Mouse (Mus musculus): ENCODE data around the gene Rab30. TPM values are rescaled to one million over a fixed set of nuclear protein-coding genes. Genes with fewer than 3 reads are reported as not detected.

Gene Rab30
- total and polyA plus RNA-seq, 3 experiments, result 39.1 to 105 (median 66.2) TPM

DNA sequence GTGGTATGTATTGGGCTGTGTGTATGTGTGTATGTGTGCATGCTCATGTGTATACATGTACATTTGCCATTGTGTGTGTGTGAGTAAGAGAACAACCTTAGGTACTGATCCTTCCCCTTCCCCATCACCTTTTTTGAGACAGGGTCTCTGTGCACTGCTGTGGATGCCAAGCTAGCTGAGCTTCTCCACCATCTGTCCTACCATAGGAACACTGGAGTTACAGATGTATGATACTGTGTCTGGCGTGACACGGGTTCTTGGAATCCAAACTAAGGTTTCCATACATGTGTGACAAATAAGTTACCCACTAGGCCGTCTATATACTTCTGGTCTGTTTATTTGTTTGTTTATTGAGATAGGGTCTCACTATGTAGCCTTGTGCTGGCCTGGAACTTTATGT, 32.2 kb downstream of the Rab30 start:
- no peaks in the 10 kb centered on the region for H3K27me3 ChIP-seq (replicated peaks)
- DNase-seq (ENCODE audit: extremely low read depth), result no peak
- H3K4me1 ChIP-seq (ENCODE audit: control insufficient read depth in 1 of 2, insufficient read depth in 2 of 2), result no peaks in the 10 kb centered on the region
- in situ Hi-C loops (cut with MboI; ENCODE audit: low pct_ligation_motif_present, low pct_unique_long_range_greater_than_20kb, low sequenced_read_pairs), result no loop called here
- H3K27ac ChIP-seq (ENCODE audit: insufficient read depth, low read depth), result no peak overlapping the region
- H3K36me3 ChIP-seq (replicated peaks in 1 of 2; ENCODE audit: control insufficient read depth in 1 of 2, insufficient read depth in 1 of 2, low read length in 1 of 2), result no peaks in the 10 kb centered on the region
- no peaks in the 10 kb centered on the region for H3K79me2 ChIP-seq (replicated peaks; ENCODE audit: control insufficient read depth, extremely low read depth, insufficient read depth, poor library complexity, severe bottlenecking)
- no peak overlapping the region for H3K9ac ChIP-seq (ENCODE audit: insufficient read depth, low read depth)
- TF ChIP-seq KAT2A (IDR thresholded peaks at IDR 0.05; ENCODE audit: insufficient replicate concordance, low read length) (no peak), ZMIZ1 (IDR thresholded peaks at IDR 0.05; ENCODE audit: low read depth, low read length) (no peak), MAZ (IDR thresholded peaks at IDR 0.05; ENCODE audit: low read depth, low read length) (no peak), MEF2A (IDR thresholded peaks at IDR 0.05; ENCODE audit: borderline replicate concordance, low read depth, low read length) (no peak), NRF1 (IDR thresholded peaks at IDR 0.05; ENCODE audit: low read depth, low read length) (no peak), JUND (conservative IDR thresholded peaks at IDR 0.05; ENCODE audit: low read depth, low read length) (no peak), HCFC1 (IDR thresholded peaks at IDR 0.05; ENCODE audit: low read depth, low read length) (no peak), CTCF (conservative IDR thresholded peaks at IDR 0.05 in 1 of 2, IDR thresholded peaks at IDR 0.05 in 1 of 2; ENCODE audit: low read depth in 2 of 2, low read length in 2 of 2) (no peak), UBTF (IDR thresholded peaks at IDR 0.05; ENCODE audit: low read depth, low read length) (no peak), MAX (IDR thresholded peaks at IDR 0.05; ENCODE audit: low read length) (no peak), ZC3H11A (IDR thresholded peaks at IDR 0.05; ENCODE audit: low read depth, low read length) (no peak), SMC3 (IDR thresholded peaks at IDR 0.05; ENCODE audit: low read depth, low read length) (no peak), MAFK (IDR thresholded peaks at IDR 0.05; ENCODE audit: insufficient replicate concordance, low read length) (no peak), PAX5 (IDR thresholded peaks at IDR 0.05; ENCODE audit: low read length) (no peak), IRF4 (IDR thresholded peaks at IDR 0.05; ENCODE audit: low read depth, low read length) (no peak), USF2 (conservative IDR thresholded peaks at IDR 0.05; ENCODE audit: low read depth, low read length) (no peak), ETS1 (conservative IDR thresholded peaks at IDR 0.05; ENCODE audit: low read depth, low read length) (no peak)
- dilution Hi-C loops (cut with MboI; ENCODE audit: extremely low pct_ligation_motif_present, extremely low pct_unique_long_range_greater_than_20kb, low sequenced_read_pairs), result no loop called here
- no peak overlapping the region for H3K4me2 ChIP-seq (ENCODE audit: insufficient read depth, low read depth, poor library complexity, severe bottlenecking)
- H3K9me3 ChIP-seq (replicated peaks; ENCODE audit: low read length), result no peaks in the 10 kb centered on the region
- no peak overlapping the region for H3K4me3 ChIP-seq (replicated peaks in 1 of 3; ENCODE audit: low read depth in 2 of 3, low read length in 2 of 3, poor library complexity in 1 of 3)

DNA sequence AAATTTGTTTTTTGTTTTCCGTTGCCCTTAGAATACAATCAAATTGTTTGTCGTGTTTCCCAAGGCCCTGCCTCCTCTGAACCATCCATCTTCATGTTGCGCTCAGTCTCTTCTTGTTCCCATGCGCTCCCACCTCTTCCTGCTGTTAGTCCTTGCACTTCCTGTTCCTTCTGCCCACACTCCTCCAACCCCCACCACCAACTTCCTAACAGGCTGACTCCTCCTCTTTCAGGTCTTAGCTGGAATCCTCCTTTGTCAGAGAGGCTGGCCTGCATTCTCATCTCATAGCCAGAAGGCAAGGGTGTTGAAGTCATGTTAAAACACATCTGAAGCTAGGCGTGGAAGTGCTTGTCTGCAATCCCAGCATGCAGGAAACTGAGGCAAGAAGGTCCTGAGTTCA, 33.3 kb downstream of the Rab30 start:
- in situ Hi-C loops (cut with MboI; ENCODE audit: low pct_ligation_motif_present, low pct_unique_long_range_greater_than_20kb, low sequenced_read_pairs), result no loop called here
- DNase-seq (ENCODE audit: extremely low read depth), result no peak
- no peaks in the 10 kb centered on the region for H3K4me1 ChIP-seq (ENCODE audit: control insufficient read depth in 1 of 2, insufficient read depth in 2 of 2)
- H3K9me3 ChIP-seq (replicated peaks; ENCODE audit: low read length), result no peaks in the 10 kb centered on the region
- H3K36me3 ChIP-seq (replicated peaks in 1 of 2; ENCODE audit: control insufficient read depth in 1 of 2, insufficient read depth in 1 of 2, low read length in 1 of 2), result no peaks in the 10 kb centered on the region
- dilution Hi-C loops (cut with MboI; ENCODE audit: extremely low pct_ligation_motif_present, extremely low pct_unique_long_range_greater_than_20kb, low sequenced_read_pairs), result no loop called here
- H3K4me3 ChIP-seq (replicated peaks in 1 of 3; ENCODE audit: low read depth in 2 of 3, low read length in 2 of 3, poor library complexity in 1 of 3), result no peak overlapping the region
- no peak overlapping the region for H3K27ac ChIP-seq (ENCODE audit: insufficient read depth, low read depth)
- TF ChIP-seq RAD21 (IDR thresholded peaks at IDR 0.05; ENCODE audit: low read depth, low read length) (no peak), ZNF384 (IDR thresholded peaks at IDR 0.05; ENCODE audit: low read depth, low read length) (no peak), GABPA (IDR thresholded peaks at IDR 0.05; ENCODE audit: insufficient replicate concordance, low read depth, low read length) (no peak), EP300 (IDR thresholded peaks at IDR 0.05; ENCODE audit: low read length) (no peak), TBP (conservative IDR thresholded peaks at IDR 0.05; ENCODE audit: low read depth, low read length) (no peak)
- H3K27me3 ChIP-seq (replicated peaks), result no peaks in the 10 kb centered on the region
- no peaks in the 10 kb centered on the region for H3K79me2 ChIP-seq (replicated peaks; ENCODE audit: control insufficient read depth, extremely low read depth, insufficient read depth, poor library complexity, severe bottlenecking)
- no peak overlapping the region for H3K4me2 ChIP-seq (ENCODE audit: insufficient read depth, low read depth, poor library complexity, severe bottlenecking)
- H3K9ac ChIP-seq (ENCODE audit: insufficient read depth, low read depth), result no peak overlapping the region
